In genomic region chr7:111156472-111157231, GRCm38 (mm10) we compare ENCODE assay signal across 8 mouse cellular contexts.
A peak's percentile ranks its signal among the peaks of the same experiment; 100 is the strongest.
DNase-seq lines count a peak whose midpoint lies in the region; ATAC-seq lines count a peak whose summit lies in the region.

No protein-coding gene starts in this region.

- H3K27ac ChIP-seq in kidney, embryonic 14.5 days (ENCODE audit: low read depth, low read length) = peak overlapping the region; percentile 81

- H3K36me3 ChIP-seq in kidney, embryonic 14.5 days (ENCODE audit: control insufficient read depth, insufficient read depth, low read length) = no peaks in the 10 kb centered on the region

- H3K9ac ChIP-seq in kidney, embryonic 14.5 days (ENCODE audit: low read depth, low read length) = no peak overlapping the region

- H3K27me3 ChIP-seq in kidney, embryonic 14.5 days (ENCODE audit: control insufficient read depth, insufficient read depth, low read length) = no peaks in the 10 kb centered on the region

- H3K4me3 ChIP-seq in kidney, embryonic 14.5 days (ENCODE audit: low read length) = no peak overlapping the region

- peaks cover 14% of the 10 kb centered on the region for H3K4me1 ChIP-seq in kidney, embryonic 14.5 days (ENCODE audit: control insufficient read depth, insufficient read depth, low read length)

- ATAC-seq in kidney, embryonic 14.5 days (ENCODE audit: low FRiP score, low TSS enrichment) = peak; percentile 79

- DNase-seq in adrenal gland, adult 2 months = peak; percentile 57
- DNase-seq in adrenal gland, adult 18-20 months (ENCODE audit: low spot score in 2 of 2) = no peak
- DNase-seq in 3T3-L1 (ENCODE audit: low read depth, low spot score) = peak; percentile 96
- peak; percentile 18 to 40 for DNase-seq in cerebellum, postnatal 36 days
- DNase-seq in heart, adult 11 months = peak; percentile 98
- DNase-seq in mesoderm, embryonic 11.5 days (ENCODE audit: low read depth, low spot score) = peak; percentile 40
- no peak for DNase-seq in natural killer cell, adult 2 months (ENCODE audit: low spot score in 2 of 2)

- H3K4me2 ChIP-seq in kidney, embryonic 14.5 days (replicated peaks; ENCODE audit: low read depth, low read length) = no peak overlapping the region

- no peaks in the 10 kb centered on the region for H3K9me3 ChIP-seq in kidney, embryonic 14.5 days (ENCODE audit: control insufficient read depth, low read length)

- 45% methylated on average over 8 of the region's 8 CpGs for WGBS in kidney, embryonic 14.5 days

Comparison
In these comparisons a context has a peak if more than half of its experiments do, and no peak if none do; other contexts are left out.
1. DNase-seq: peak in adrenal gland, adult 2 months (single experiment), 3T3-L1 (single experiment), cerebellum, postnatal 36 days (2 of 2), heart, adult 11 months (single experiment) and mesoderm, embryonic 11.5 days (single experiment); none in adrenal gland, adult 18-20 months (0 of 2) and natural killer cell, adult 2 months (0 of 2).